ENCODE assay signal across 15 mouse cellular contexts in the genomic region with DNA sequence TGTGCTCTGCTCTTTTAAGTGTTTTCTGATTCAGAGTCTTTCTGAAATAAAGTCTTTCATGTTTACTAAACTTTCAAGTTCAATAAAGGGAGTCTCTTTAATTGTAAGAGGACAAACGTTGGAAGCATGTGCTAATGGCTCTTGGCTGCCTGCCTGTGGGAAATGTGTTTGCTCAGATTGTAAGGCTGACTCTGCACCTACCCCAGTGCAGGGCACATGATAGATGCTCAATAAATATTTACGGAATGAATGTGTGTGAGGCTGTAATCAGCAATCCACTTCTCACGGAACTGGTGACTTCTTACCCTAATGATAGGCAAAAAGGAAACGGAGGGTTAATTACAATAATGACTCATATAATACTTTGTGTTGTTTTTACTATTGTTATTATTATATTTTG.
"Had no signal": no experiment of that assay in that cellular context is flagged by ENCODE, and none has a peak within 500 bp of the region (broad histone marks: within the 10 kb centered on the region; RNA-seq: fewer than 3 reads in every experiment).

No protein-coding gene starts in this region.

- H3K4me2 ChIP-seq: kidney, embryonic 15.5 days; limb, embryonic 13.5 days; liver, embryonic 11.5 days; lung, embryonic 15.5 days had no signal

- H3K9me3 ChIP-seq: kidney, embryonic 15.5 days; limb, embryonic 10.5 days; limb, embryonic 13.5 days; lung, embryonic 15.5 days; midbrain, embryonic 10.5 days had no signal

- H3K27ac ChIP-seq: kidney, embryonic 15.5 days; limb, embryonic 10.5 days; limb, embryonic 13.5 days; liver, embryonic 14.5 days; lung, embryonic 15.5 days; midbrain, embryonic 10.5 days had no signal

- H3K4me3 ChIP-seq: kidney, embryonic 15.5 days; limb, embryonic 10.5 days; limb, embryonic 13.5 days; lung, embryonic 15.5 days; megakaryocyte, embryonic 14.5 days; midbrain, embryonic 10.5 days had no signal

- H3K27me3 ChIP-seq: kidney, embryonic 15.5 days; limb, embryonic 13.5 days; lung, embryonic 15.5 days; megakaryocyte, embryonic 14.5 days had no signal

- H3K9ac ChIP-seq: kidney, embryonic 15.5 days; limb, embryonic 13.5 days; liver, embryonic 14.5 days; liver, postnatal 0 days; lung, embryonic 15.5 days had no signal

- ATAC-seq: liver, postnatal 0 days had no signal

- H3K36me3 ChIP-seq: kidney, embryonic 15.5 days; limb, embryonic 10.5 days; limb, embryonic 13.5 days; lung, embryonic 15.5 days; midbrain, embryonic 10.5 days had no signal

- DNase-seq: kidney, adult 11 months; kidney, adult 8-10 months; kidney, postnatal 10 days; kidney, postnatal 36 days; liver, postnatal 0 days; midbrain, embryonic 14.5 days; thymus, postnatal 25 days had no signal

- H3K4me1 ChIP-seq: kidney, embryonic 15.5 days; limb, embryonic 10.5 days; limb, embryonic 13.5 days; lung, embryonic 15.5 days; megakaryocyte, embryonic 14.5 days; midbrain, embryonic 10.5 days had no signal
